Mouse (Mus musculus) kidney, adult 8-10 months (tissue): ENCODE measurements at regions not wholly inside any gene's neighbourhood (a gene's known extent, or its start where the extent isn't known, plus 50 kb on each side); places are given as distances from the start of the nearest gene placed in this dataset.

ENCODE experiments used
- DNase-seq, 2 experiments: peaks; one replicate each; pipeline ENCODE4 v3.0.0; 2022

DNA sequence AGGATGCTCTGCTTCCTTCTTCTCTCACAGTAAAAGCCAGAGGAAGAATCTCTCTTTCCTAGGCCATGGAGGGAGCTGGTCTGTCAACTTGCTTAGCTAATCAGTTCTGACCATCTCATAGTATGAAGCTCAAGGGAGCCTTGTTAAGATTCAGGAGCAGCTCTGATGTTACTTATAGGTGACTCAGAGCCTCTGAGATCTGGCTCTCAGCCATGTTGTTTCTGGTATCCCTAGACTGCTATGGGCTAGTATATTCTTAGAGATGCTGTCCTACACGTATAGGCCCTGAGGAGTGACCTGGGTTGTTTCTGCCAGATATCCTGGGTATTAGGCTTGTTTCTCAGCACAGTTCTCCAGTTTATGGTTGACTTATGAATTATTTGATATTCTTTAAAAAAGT, 160.9 kb downstream of the 4930564D02Rik start:
- no peak for DNase-seq

DNA sequence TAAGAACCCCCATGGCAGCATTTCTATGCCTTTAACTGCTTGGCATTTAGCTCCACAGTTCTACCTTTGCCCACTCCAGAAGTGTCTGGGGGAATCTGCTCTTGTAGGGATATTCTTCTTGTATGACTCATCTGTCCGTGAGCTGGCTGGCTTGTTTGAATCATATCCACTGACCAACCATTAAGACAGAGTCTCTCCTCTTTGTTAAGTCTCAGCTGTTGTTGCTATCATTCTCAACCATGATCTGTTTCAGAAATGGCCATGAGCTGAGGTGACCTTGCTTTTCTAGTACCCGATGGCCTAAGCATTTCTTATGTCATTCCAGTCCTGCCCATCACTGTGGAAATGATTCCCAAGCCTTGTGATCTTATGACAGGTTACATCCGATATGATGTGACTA, 161.8 kb downstream of the 4930564D02Rik start:
- DNase-seq = no peak

GRCm38 (mm10) chr3:105241048-105241447, 174.4 kb downstream of the 4930564D02Rik start:
- no peak for DNase-seq

DNA sequence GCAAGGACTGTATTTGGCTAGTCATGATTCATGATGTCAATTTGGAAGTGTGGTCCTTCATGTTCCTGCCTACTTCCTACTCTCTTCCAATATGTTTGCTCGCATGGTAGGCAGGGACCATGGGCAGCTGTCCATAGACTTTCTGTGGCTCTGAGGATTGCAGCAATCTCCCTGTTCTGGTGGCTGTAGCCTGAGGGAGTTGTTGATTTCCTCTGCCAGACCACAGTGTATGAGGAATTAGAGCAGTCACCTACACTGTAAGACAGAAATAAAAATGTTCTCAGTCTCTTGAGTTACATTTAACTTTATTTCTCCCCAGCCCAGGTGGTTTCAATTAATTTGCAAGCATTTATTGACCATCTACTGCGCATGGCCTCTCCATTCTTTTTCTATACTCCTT, 190.5 kb downstream of the 4930564D02Rik start:
- DNase-seq = no peak

- peak in 1 of 2 experiments; percentile 21 for DNase-seq
Measured at GRCm38 (mm10) chr3:105275241-105275640, 176.9 kb upstream of the Kcnd3 start.

- DNase-seq = no peak
Measured at GRCm38 (mm10) chr3:105280971-105281370, 171.2 kb upstream of the Kcnd3 start.

DNA sequence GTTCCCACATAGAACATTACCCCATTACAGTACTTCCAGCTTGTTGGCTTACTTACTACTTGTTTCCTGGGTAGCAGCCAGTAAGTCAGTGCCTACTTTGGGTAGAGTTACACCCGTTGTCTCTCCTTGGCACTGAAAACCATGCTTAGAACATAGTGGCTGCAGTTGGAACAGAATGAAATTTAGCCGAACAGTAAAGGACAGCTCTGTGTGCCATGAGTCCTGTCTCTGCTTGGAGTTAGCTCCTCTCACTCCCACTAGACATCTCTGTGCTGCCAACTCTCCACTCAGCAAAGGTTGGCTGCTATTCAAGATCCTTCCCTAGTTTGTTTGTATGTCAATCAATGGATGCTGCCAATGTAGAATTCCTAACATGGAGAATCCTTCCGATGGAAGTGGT, 170.4 kb upstream of the Kcnd3 start:
- no peak for DNase-seq

DNA sequence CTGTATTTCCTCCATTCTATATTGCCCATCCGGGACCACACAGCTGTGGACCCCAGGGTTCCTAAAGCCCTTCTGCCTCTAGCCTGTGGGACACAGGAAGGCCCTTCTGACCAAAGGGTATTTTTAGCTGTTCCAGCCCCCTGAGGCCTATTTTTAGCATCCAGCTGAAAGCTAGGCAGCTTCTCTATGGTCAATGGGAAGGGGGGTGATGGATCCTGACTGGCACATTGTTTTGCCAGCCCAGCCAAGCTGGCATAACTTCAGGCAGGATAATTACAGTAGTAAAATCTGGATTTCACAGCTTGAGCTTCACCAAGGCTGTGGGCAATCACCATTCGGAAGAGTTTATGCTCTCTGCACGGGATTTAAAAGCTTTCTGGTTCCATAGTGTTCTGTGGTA, 153.9 kb upstream of the Kcnd3 start:
- no peak for DNase-seq

- peak; percentile 5 to 31 for DNase-seq
Measured at GRCm38 (mm10) chr3:105300693-105301548, 151.2 kb upstream of the Kcnd3 start.

- no peak for DNase-seq
Measured at GRCm38 (mm10) chr3:105307676-105308075, 144.5 kb upstream of the Kcnd3 start.

DNA sequence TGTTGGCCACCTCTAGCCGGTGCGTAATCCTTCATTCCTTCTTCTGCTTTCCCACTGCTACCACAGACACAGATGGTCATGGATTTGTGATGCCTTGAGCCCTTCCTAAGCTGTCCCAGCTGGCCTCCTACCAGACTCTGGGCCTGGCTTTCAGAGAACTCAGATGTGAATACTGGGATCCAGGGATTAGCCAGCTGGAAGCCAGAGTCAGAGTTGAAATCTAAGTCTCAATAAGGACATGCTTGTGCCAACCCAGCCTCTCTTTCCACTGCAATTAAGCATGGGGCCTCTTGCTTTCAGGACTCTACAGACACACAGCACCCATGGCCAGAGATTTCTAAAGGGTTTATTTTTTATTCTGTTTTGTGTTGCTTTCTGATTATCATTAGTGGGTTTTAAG, 143.1 kb upstream of the Kcnd3 start:
- no peak for DNase-seq

DNA sequence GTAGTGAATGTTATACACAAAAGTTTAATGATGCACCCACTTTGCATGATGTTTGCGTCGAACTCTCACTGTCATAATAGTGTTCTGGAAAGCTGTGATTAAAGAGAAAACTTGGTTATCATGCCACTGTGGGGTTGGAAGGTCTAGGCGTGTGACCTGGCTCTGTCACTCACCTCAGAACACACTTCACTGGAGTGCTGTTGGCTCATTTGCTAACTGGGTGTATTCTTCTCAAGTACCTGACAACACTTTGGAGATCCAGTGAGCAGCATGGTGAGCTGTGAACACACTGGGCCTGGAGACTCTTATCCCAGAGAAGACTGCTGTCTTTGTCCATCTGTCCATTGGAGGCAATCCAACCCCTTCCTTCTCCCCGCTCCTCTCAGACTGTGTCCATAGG, 98.9 kb upstream of the Kcnd3 start:
- DNase-seq = no peak

DNA sequence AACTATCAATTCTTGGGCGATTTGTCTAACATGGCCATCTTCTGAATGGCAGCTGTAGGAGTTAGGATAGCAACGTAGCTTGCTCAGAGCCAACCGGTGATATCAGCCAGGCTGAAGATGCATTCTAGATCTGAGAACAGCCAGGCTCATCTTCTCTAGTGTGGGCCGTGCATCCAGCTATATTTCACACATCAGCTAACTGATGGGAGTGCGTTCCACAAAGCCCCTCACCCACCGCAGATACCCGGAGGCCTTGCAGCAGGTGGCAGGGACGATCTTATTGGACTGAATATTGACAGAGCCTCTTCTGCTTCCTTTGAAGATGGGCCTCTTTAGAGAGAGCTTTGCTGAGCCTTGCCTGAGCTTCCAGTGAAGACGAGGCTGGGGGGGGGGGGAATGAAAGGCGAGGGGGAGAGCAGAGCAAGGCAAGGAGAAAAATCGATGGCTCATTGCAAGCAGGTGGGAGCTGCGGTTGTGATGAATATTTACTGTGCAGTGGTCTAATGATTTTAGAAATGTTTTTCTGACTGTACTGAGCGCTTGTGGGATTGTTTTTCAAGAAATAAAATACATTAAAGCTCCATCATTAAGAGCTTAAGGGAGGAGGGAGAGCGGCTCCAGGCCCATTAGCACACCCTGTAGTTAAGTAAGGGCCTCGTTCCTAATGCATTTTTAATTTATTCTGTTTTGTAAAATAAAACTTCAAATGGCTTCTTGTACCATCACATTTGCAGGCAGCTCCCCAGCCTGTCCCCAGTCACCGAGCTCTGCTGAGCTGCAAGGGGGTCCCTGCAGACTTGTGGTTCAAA, 97.8 kb upstream of the Kcnd3 start:
- no peak for DNase-seq

GRCm38 (mm10) chr3:105357511-105357910, 94.6 kb upstream of the Kcnd3 start:
- DNase-seq = no peak

DNA sequence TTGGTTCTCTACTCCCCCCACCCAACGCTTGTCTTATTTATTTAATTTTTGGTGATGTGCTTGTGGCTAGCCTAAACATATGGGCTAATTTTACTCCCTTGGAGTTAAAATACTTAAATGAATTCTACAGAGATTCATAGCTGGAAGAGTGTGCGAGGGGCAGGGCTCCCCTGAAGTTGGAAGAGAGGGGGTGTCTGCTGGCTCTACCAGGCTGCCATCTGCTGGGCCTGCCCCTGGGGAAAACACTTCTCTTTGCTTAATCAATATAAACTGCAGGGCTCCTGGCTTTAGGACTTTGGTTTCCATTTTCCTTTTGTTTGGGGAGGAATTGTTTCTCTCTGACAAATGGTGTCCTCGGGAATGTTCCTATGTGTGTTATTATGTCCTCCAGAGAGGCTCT, 92.5 kb upstream of the Kcnd3 start:
- no peak for DNase-seq

DNA sequence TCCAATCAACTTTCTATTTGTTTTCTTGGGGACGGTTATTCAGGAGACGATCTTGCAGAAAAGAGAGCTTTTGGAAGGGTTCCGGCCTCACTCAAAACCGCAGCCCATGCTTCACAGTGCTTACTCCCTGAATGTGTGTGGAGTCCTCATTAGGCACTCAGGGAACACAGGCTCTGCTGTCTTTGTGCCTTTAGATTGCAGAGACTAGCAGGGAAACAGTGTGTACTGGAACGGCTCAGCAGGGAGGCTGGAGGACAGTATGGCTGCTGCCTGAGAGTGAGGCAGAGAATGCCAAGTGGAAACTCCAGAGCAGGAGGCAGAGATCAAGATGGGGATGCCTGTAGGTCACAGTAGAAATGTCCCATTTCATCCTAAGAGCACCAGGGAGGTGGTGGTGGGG, 87.4 kb upstream of the Kcnd3 start:
- DNase-seq = no peak

GRCm38 (mm10) chr3:105366806-105367205, 85.3 kb upstream of the Kcnd3 start:
- no peak for DNase-seq

DNA sequence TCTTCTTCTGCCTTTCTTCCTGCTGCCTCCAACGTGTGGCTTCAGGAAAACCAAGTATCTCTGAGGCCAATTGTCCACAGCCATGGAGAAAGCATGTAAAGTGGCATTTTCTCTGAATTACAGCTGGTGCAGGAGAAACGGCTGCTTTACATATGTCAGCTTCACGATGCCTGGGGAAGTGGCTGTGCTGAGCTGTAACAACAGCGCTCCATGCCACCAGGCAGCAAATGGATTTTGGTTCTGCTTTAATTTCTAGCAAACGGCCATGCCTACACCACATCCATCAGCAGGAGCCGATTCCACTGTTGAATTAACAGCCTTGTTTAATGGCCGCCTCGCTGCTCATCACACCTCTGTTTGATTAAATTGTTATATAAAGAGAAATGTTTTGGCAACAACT, 84.2 kb upstream of the Kcnd3 start:
- DNase-seq = no peak

- no peak for DNase-seq
Measured at GRCm38 (mm10) chr3:105372371-105372828, 79.7 kb upstream of the Kcnd3 start.

DNA sequence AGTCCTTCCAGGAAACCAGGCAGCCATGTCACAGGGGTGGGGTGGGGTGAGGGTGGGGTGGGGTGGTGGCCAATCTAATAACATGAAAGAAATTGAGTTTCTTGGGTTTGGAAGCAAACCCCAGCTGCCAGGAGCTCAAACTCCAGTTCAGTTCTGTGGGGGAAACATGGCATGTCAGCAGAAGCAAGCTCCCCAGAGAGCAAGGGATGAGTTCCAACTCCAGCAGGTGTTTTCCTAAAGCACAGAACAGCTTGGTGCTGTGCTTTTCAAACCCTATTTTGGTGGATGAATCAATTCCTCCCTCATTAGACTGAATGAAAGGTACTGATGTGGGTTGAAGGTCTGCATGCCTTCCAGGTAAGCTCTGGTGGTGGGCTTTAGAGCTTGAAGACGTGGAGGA, 77.8 kb upstream of the Kcnd3 start:
- no peak for DNase-seq

DNA sequence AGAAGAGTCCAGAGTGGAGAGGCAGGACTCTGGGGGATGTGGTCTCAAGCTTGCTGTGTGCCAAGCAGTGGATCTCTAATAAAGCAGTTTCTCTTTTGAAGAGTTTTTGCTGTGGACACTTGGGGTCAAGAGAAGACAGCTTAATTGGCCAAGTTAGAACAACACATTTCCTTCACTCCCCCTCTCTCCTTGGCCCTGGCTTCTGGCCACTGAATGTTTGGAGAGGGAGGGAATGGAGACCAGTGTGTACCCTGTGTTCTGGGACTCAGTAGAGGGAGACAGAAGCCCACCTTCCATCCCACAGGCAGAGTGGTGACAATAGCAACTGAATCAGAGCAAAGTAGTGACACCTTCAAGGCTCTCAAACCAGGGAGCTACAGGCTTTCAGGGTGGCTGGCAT, 77.3 kb upstream of the Kcnd3 start:
- DNase-seq = no peak

GRCm38 (mm10) chr3:105375383-105375782, 76.7 kb upstream of the Kcnd3 start:
- DNase-seq = no peak

- DNase-seq = no peak
Measured at GRCm38 (mm10) chr3:105375820-105376219, 76.3 kb upstream of the Kcnd3 start.

DNA sequence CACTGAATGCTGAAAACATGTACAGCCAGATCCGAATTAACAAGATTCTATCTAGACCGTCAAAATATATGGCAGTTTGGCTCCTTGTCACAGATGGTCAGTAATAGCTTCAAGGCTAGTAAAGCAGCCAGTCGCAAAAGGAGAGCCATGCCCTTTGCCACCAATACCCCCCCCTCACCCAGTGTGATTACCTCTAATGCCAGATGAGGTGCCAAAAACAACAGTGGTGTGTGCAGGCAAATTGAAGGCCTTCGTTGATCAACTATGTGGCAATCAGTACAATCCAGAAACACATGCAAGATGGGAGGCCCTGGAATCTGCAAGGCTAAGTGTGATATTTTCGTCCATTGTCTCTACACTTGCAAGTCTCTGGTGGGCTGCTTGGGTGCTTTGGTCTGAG, 75.8 kb upstream of the Kcnd3 start:
- no peak for DNase-seq
